Mouse (Mus musculus): Measurements from ENCODE around the gene Wipf2.

- TF ChIP-seq TAL1 (IDR thresholded peaks at IDR 0.05; ENCODE audit: low read length) (no peak), GATA1 (IDR thresholded peaks at IDR 0.05; ENCODE audit: low read length) (no peak)
Measured at GRCm38 (mm10) chr11:98952111-98952510, 88.7 kb downstream of the Wipf2 start.
